Mouse (Mus musculus) R1 (cell line): ENCODE results near the gene Cdc20.
A peak's percentile ranks its signal among the peaks of the same experiment; 100 is the strongest.

Experiments used
- DNase-seq: peaks from one replicate; pipeline ENCODE4 v3.0.0-alpha.2; 2018; ENCODE audit warnings: low read depth, low spot score

Cdc20 gene

GRCm38 (mm10) chr4:118417112-118417797 lies 19.9 kb downstream of the Cdc20 start:
- no peak for DNase-seq

- DNase-seq: no peak
These were observed 20.8 kb downstream of the Cdc20 start for GRCm38 (mm10) chr4:118416329-118416728.

- DNase-seq: no peak
These were observed 21.4 kb downstream of the Cdc20 start for GRCm38 (mm10) chr4:118415779-118416178.

- no peak for DNase-seq
These were observed 23.6 kb downstream of the Cdc20 start for GRCm38 (mm10) chr4:118413553-118413952.

GRCm38 (mm10) chr4:118410871-118411270 lies 26.3 kb downstream of the Cdc20 start:
- DNase-seq: no peak

- DNase-seq: peak; percentile 96
These were observed 27.8 kb downstream of the Cdc20 start, which contains the start of the genes Szt2 and Med8 for GRCm38 (mm10) chr4:118409142-118409900. Szt2 (minus strand) TSS chr4:118409273. Med8 (plus strand) TSS chr4:118409337.

GRCm38 (mm10) chr4:118402701-118403100 lies 34.5 kb downstream of the Cdc20 start:
- no peak for DNase-seq

- DNase-seq: no peak
These were observed 35.2 kb downstream of the Cdc20 start for GRCm38 (mm10) chr4:118401918-118402317.

- DNase-seq: no peak
These were observed 35.7 kb downstream of the Cdc20 start for GRCm38 (mm10) chr4:118401421-118401820.

- DNase-seq: no peak
These were observed 38.8 kb downstream of the Cdc20 start for GRCm38 (mm10) chr4:118398400-118398799.

GRCm38 (mm10) chr4:118396433-118396832 lies 40.7 kb downstream of the Cdc20 start:
- DNase-seq: peak; percentile 17

GRCm38 (mm10) chr4:118395289-118395688 lies 41.9 kb downstream of the Cdc20 start:
- no peak for DNase-seq

GRCm38 (mm10) chr4:118394505-118394904 lies 42.6 kb downstream of the Cdc20 start:
- no peak for DNase-seq

- DNase-seq: no peak
These were observed 47.0 kb downstream of the Cdc20 start for GRCm38 (mm10) chr4:118390146-118390545.

- DNase-seq: no peak
These were observed 49.8 kb downstream of the Cdc20 start for GRCm38 (mm10) chr4:118387316-118387715.

- DNase-seq: no peak
These were observed 53.9 kb downstream of the Cdc20 start for GRCm38 (mm10) chr4:118383271-118383670.
